Mouse (Mus musculus) limb, embryonic 14.5 days (tissue): ENCODE data around the gene Scfd2. TPM values are rescaled to one million over a fixed set of nuclear protein-coding genes. Genes with fewer than 3 reads are reported as not detected.

ENCODE experiments used
- ATAC-seq: fragments of 200-750 bp; cut with Nextera tagmentation; 2 replicates; pipeline ENCODE4 v1.8.0; 2017; ENCODE audit warnings: low read depth, moderate number of reproducible peaks, moderate TSS enrichment; ENCODE audit not compliant: low FRiP score
- DNase-seq: peaks from one replicate; pipeline ENCODE4 v3.0.0-alpha.2; 2015; ENCODE audit warnings: low spot score
- H3K27ac ChIP-seq: fragments of 300-500 bp; sonication (generic); replicated peaks from 2 replicates; pipeline ENCODE4 v1.5.1; 2014; ENCODE audit warnings: low read depth, mild to moderate bottlenecking, low read length, moderate library complexity, mixed read lengths
- H3K27me3 ChIP-seq: fragments of 300-500 bp; sonication (generic); 2 replicates; pipeline ENCODE4 v1.6.1; 2014; ENCODE audit warnings: low read length, mixed read lengths; ENCODE audit not compliant: control insufficient read depth, insufficient read depth
- H3K36me3 ChIP-seq: fragments of 300-500 bp; sonication (generic); 2 replicates; pipeline ENCODE4 v1.6.1; 2014; ENCODE audit warnings: mild to moderate bottlenecking, low read length, moderate library complexity, mixed read lengths; ENCODE audit not compliant: control insufficient read depth, insufficient read depth
- H3K4me1 ChIP-seq: fragments of 300-500 bp; sonication (generic); 2 replicates; pipeline ENCODE4 v1.6.1; 2014; ENCODE audit warnings: antibody characterized with exemption, low read length, mixed read lengths; ENCODE audit not compliant: control insufficient read depth, insufficient read depth
- H3K4me2 ChIP-seq: fragments of 300-500 bp; sonication (generic); replicated peaks from 2 replicates; pipeline ENCODE4 v1.6.1; 2014; ENCODE audit warnings: low read depth, mild to moderate bottlenecking, low read length, moderate library complexity; ENCODE audit not compliant: severe bottlenecking
- H3K4me3 ChIP-seq: fragments of 300-500 bp; sonication (generic); replicated peaks from 2 replicates; pipeline ENCODE4 v1.5.1; 2014; ENCODE audit warnings: low read length
- H3K9ac ChIP-seq: fragments of 300-500 bp; sonication (generic); 2 replicates; pipeline ENCODE4 v1.6.1; 2014; ENCODE audit warnings: mild to moderate bottlenecking, low read depth, low read length, moderate library complexity; ENCODE audit not compliant: severe bottlenecking
- H3K9me3 ChIP-seq: fragments of 300-500 bp; sonication (generic); 2 replicates; pipeline ENCODE4 v1.6.1; 2016; ENCODE audit warnings: low read length; ENCODE audit not compliant: control insufficient read depth
- POLR2A ChIP-seq: fragments of 200-500 bp; IDR thresholded peaks from 2 replicates; pipeline ENCODE4 v1.8.0; 2012; ENCODE audit warnings: inconsistent platforms, mild to moderate bottlenecking, moderate library complexity, borderline replicate concordance; ENCODE audit not compliant: insufficient read depth, insufficient read length; ENCODE audit errors: extremely low read depth
- WGBS: fragments of 180-500 bp; shearing (Covaris S2); extraction: QIAGEN DNeasy Blood & Tissue Kit; methylation state at CpG from one replicate; pipeline ENCODE4 v1.1.7; 2014; 5-methylcytosine and 5-hydroxymethylcytosine counted together
- polyA plus RNA-seq, 2 experiments: library from polyadenylated mRNA; depleted of rRNA in 1 of 2; stranded (reverse) in 1 of 2; unstranded in 1 of 2; fragments of >200 nt; fragmentation: Nextera tagmentation in 1 of 2; extraction: Ambion mirVana in 1 of 2; gene quantifications; 2 replicates each; pipeline versions ENCODE4 v1.2.1 to v1.2.3; 2012 to 2014

Gene Scfd2
- polyA plus RNA-seq, 2 experiments, result 9.6 to 16.2 TPM

- ATAC-seq (no peak), DNase-seq (no peak)
- Histone ChIP-seq H3K4me2 (no peak overlapping the region), H3K4me1 (peaks cover 18% of the 10 kb centered on the region), H3K9me3 (no peaks in the 10 kb centered on the region), H3K27ac (no peak overlapping the region), H3K9ac (no peak overlapping the region), H3K4me3 (no peak overlapping the region), H3K27me3 (no peaks in the 10 kb centered on the region), H3K36me3 (no peaks in the 10 kb centered on the region)
- TF ChIP-seq POLR2A, result no peak
- 74% methylated on average over 6 of the region's 6 CpGs for WGBS
These were observed 241.6 kb downstream of the Scfd2 start for GRCm38 (mm10) chr5:74289957-74290356.

- Histone ChIP-seq H3K27ac (no peak overlapping the region), H3K9me3 (no peaks in the 10 kb centered on the region), H3K9ac (no peak overlapping the region), H3K4me2 (no peak overlapping the region), H3K4me3 (no peak overlapping the region), H3K4me1 (peaks cover 18% of the 10 kb centered on the region), H3K36me3 (no peaks in the 10 kb centered on the region), H3K27me3 (no peaks in the 10 kb centered on the region)
- DNase-seq (no peak), ATAC-seq (no peak)
- 83% methylated on average over 2 of the region's 2 CpGs for WGBS
- no peak for TF ChIP-seq POLR2A
These were observed 243.4 kb downstream of the Scfd2 start for GRCm38 (mm10) chr5:74288206-74288605.

- no peak overlapping the region for H3K4me2 ChIP-seq
- no peaks in the 10 kb centered on the region for H3K27me3 ChIP-seq
- DNase-seq (no peak), ATAC-seq (no peak)
- no peak overlapping the region for H3K27ac ChIP-seq
- H3K9me3 ChIP-seq, result no peaks in the 10 kb centered on the region
- H3K4me3 ChIP-seq, result no peak overlapping the region
- no peaks in the 10 kb centered on the region for H3K36me3 ChIP-seq
- 52% methylated on average over 4 of the region's 4 CpGs for WGBS
- no peak for TF ChIP-seq POLR2A
- H3K4me1 ChIP-seq, result peaks cover 23% of the 10 kb centered on the region
- H3K9ac ChIP-seq, result no peak overlapping the region
These were observed 245.3 kb downstream of the Scfd2 start for GRCm38 (mm10) chr5:74286301-74286700.

GRCm38 (mm10) chr5:74285764-74286163 is 245.8 kb downstream of the Scfd2 start:
- H3K27me3 ChIP-seq, result no peaks in the 10 kb centered on the region
- no peaks in the 10 kb centered on the region for H3K9me3 ChIP-seq
- H3K27ac ChIP-seq, result no peak overlapping the region; the same call in 1 of the 2 replicates
- H3K4me1 ChIP-seq, result peaks cover 26% of the 10 kb centered on the region
- H3K4me2 ChIP-seq, result no peak overlapping the region
- DNase-seq (no peak), ATAC-seq (no peak)
- no peak overlapping the region for H3K9ac ChIP-seq
- no peaks in the 10 kb centered on the region for H3K36me3 ChIP-seq
- H3K4me3 ChIP-seq, result no peak overlapping the region
- 15% methylated on average over 7 of the region's 7 CpGs for WGBS
- no peak for TF ChIP-seq POLR2A

- no peaks in the 10 kb centered on the region for H3K9me3 ChIP-seq
- peaks cover 26% of the 10 kb centered on the region for H3K4me1 ChIP-seq
- TF ChIP-seq POLR2A, result no peak
- no peak for ATAC-seq
- DNase-seq, result no peak
- H3K36me3 ChIP-seq, result no peaks in the 10 kb centered on the region
- H3K4me3 ChIP-seq, result no peak overlapping the region
- WGBS, result 61% methylated on average over 2 of the region's 2 CpGs
- no peak overlapping the region for H3K4me2 ChIP-seq
- H3K27me3 ChIP-seq, result no peaks in the 10 kb centered on the region
- H3K9ac ChIP-seq, result no peak overlapping the region
- H3K27ac ChIP-seq, result no peak overlapping the region
These were observed 246.3 kb downstream of the Scfd2 start for GRCm38 (mm10) chr5:74285289-74285688.

GRCm38 (mm10) chr5:74283545-74283944 is 248.0 kb downstream of the Scfd2 start:
- Histone ChIP-seq H3K27me3 (no peaks in the 10 kb centered on the region), H3K4me3 (no peak overlapping the region), H3K27ac (no peak overlapping the region), H3K4me1 (peaks cover 26% of the 10 kb centered on the region), H3K9me3 (no peaks in the 10 kb centered on the region), H3K36me3 (no peaks in the 10 kb centered on the region), H3K9ac (no peak overlapping the region), H3K4me2 (no peak overlapping the region)
- DNase-seq, result no peak
- TF ChIP-seq POLR2A, result no peak
- no peak for ATAC-seq
- WGBS, result 43% methylated on average over 8 of the region's 8 CpGs
